Mouse (Mus musculus): ENCODE results near the gene Msh5.
"Not testable (repeated sequence)": the region's sequence is repeated elsewhere in the genome, so short reads cannot be mapped to it uniquely, and the experiment has no call there.

The Msh5 gene

GRCm38 (mm10) chr17:34998526-34999430 is 47.8 kb downstream of the Msh5 start:
- CTCF ChIA-PET = interaction anchor here in 1 of 4 experiments (1.2 to 1.7 kb wide), 2 partner anchors 23 to 345 kb away, joined by 3 read pairs; no protein-coding TSS in a partner anchor

GRCm38 (mm10) chr17:34997142-34997483 is 49.4 kb downstream of the Msh5 start:
- ChIA-PET CTCF (interaction anchor here in 3 of 4 experiments (0.6 to 1.1 kb wide), 6 partner anchors 13 to 684 kb away, joined by 3 to 6 read pairs (median 4); partner anchors contain the start of gene Neu1 (in 1 of the 3)), POLR2A (interaction anchor here in 2 of 4 experiments (0.5 to 7.1 kb wide), 27 partner anchors 11 to 254 kb away, joined by 3 to 51 read pairs (median 4); partner anchors contain the start of genes Csnk2b (in 2 of the 2), Ddx39b (in 2 of the 2), Gpank1 (in 2 of the 2) and Apom (in 1 of the 2))

More at GRCm38 (mm10) chr17:34998526-34999430, 47.8 kb downstream of the Msh5 start:
- POLR2A ChIA-PET = interaction anchor here (0.5 to 7.1 kb wide), 39 partner anchors 9 to 352 kb away, joined by 3 to 51 read pairs (median 4); partner anchors contain the start of genes Ddx39b (in 2 of the 4), Lsm2 (in 2 of the 4), Abhd16a (in 1 of the 4) and Atf6b (in 1 of the 4)

GRCm38 (mm10) chr17:34996411-34997141 is 50.0 kb downstream of the Msh5 start:
- ChIA-PET CTCF (interaction anchor here in 3 of 4 experiments (0.6 to 1.1 kb wide), 7 partner anchors 12 to 684 kb away, joined by 3 to 6 read pairs (median 3); partner anchors contain the start of gene Neu1 (in 1 of the 3)), POLR2A (interaction anchor here in 3 of 4 experiments (0.5 to 7.1 kb wide), 33 partner anchors 10 to 254 kb away, joined by 3 to 51 read pairs (median 4); partner anchors contain the start of genes Csnk2b (in 2 of the 3), Ddx39b (in 2 of the 3), Gpank1 (in 2 of the 3) and Lsm2 (in 2 of the 3))

- POLR2A ChIA-PET = interaction anchor here in 3 of 4 experiments (0.6 to 7.1 kb wide), 20 partner anchors 9 to 245 kb away, joined by 3 to 51 read pairs (median 5); partner anchors contain the start of genes Lsm2 (in 2 of the 3), C2 (in 1 of the 3), D17H6S53E (in 1 of the 3) and Ddx39b (in 1 of the 3)
- CTCF ChIA-PET = interaction anchor here in 1 of 4 experiments (0.7 kb wide), 1 partner anchor 31 kb away, joined by 3 read pairs; no protein-coding TSS in a partner anchor
Observed at GRCm38 (mm10) chr17:34995927-34996326, 50.6 kb downstream of the Msh5 start.

GRCm38 (mm10) chr17:34995192-34995591 is 51.4 kb downstream of the Msh5 start:
- CTCF ChIA-PET = not testable (repeated sequence)

GRCm38 (mm10) chr17:34994751-34995150 is 51.8 kb downstream of the Msh5 start:
- CTCF ChIA-PET = no interaction called here

More at GRCm38 (mm10) chr17:34995192-34995591, 51.4 kb downstream of the Msh5 start:
- POLR2A ChIA-PET = interaction anchor here in 3 of 4 experiments (0.6 to 4.2 kb wide), 14 partner anchors 9 to 246 kb away, joined by 3 to 18 read pairs (median 4); partner anchors contain the start of genes C2 (in 1 of the 3), Ddx39b (in 1 of the 3) and Ehmt2 (in 1 of the 3)

GRCm38 (mm10) chr17:34984218-34984617 is 62.3 kb downstream of the Msh5 start:
- CTCF ChIA-PET = interaction anchor here (0.5 to 1.8 kb wide), 9 partner anchors 13 to 1384 kb away, joined by 3 to 10 read pairs (median 5); no protein-coding TSS in a partner anchor
- POLR2A ChIA-PET = interaction anchor here in 3 of 4 experiments (0.6 to 5.2 kb wide), 19 partner anchors 10 to 93 kb away, joined by 3 to 84 read pairs (median 4); partner anchors contain the start of gene Vars (in 1 of the 3)

More at GRCm38 (mm10) chr17:34994751-34995150, 51.8 kb downstream of the Msh5 start:
- POLR2A ChIA-PET = interaction anchor here in 3 of 4 experiments (0.5 to 4.2 kb wide), 14 partner anchors 8 to 247 kb away, joined by 3 to 18 read pairs (median 6); partner anchors contain the start of gene Ddx39b (in 1 of the 3)

GRCm38 (mm10) chr17:34982328-34982727 is 64.2 kb downstream of the Msh5 start:
- ChIA-PET POLR2A (interaction anchor here in 3 of 4 experiments (0.6 to 5.2 kb wide), 21 partner anchors 9 to 259 kb away, joined by 3 to 87 read pairs (median 8); partner anchors contain the start of genes Vars (in 2 of the 3), Ddx39b (in 1 of the 3), Gm20547 (in 1 of the 3) and Hspa1l (in 1 of the 3)), CTCF (interaction anchor here in 2 of 4 experiments (0.7 to 1.4 kb wide), 2 partner anchors 32 to 39 kb away, joined by 3 read pairs; no protein-coding TSS in a partner anchor)

- ChIA-PET POLR2A (interaction anchor here (0.6 to 5.2 kb wide), 43 partner anchors 9 to 335 kb away, joined by 3 to 87 read pairs (median 3); partner anchors contain the start of genes Hspa1l (in 2 of the 4), Vars (in 2 of the 4), Atf6b (in 1 of the 4) and Ddx39b (in 1 of the 4)), CTCF (interaction anchor here (0.6 to 1.8 kb wide), 12 partner anchors 9 to 69 kb away, joined by 3 to 12 read pairs (median 4); partner anchors contain the start of genes Hspa1a (in 1 of the 4) and Hspa1l (in 1 of the 4))
Observed at GRCm38 (mm10) chr17:34981690-34982180, 64.8 kb downstream of the Msh5 start, which contains the start of gene Lsm2. Gene Lsm2, plus strand, starts transcription at chr17:34981862.

- ChIA-PET CTCF (interaction anchor here in 2 of 4 experiments (0.8 to 1.8 kb wide), 4 partner anchors 28 to 52 kb away, joined by 3 to 12 read pairs (median 6); no protein-coding TSS in a partner anchor), POLR2A (interaction anchor here (0.5 to 5.2 kb wide), 23 partner anchors 8 to 452 kb away, joined by 3 to 87 read pairs (median 6); partner anchors contain the start of genes Csnk2b (in 1 of the 4), Gpank1 (in 1 of the 4), Hspa1a (in 1 of the 4) and Hspa1l (in 1 of the 4))
Observed at GRCm38 (mm10) chr17:34980655-34981054, 65.9 kb downstream of the Msh5 start.

- POLR2A ChIA-PET = interaction anchor here in 3 of 4 experiments (0.6 to 1.3 kb wide), 7 partner anchors 15 to 322 kb away, joined by 3 to 7 read pairs (median 4); partner anchors contain the start of gene Hspa1b (in 1 of the 3)
- CTCF ChIA-PET = interaction anchor here in 2 of 4 experiments (0.7 to 1.1 kb wide), 2 partner anchors 23 to 27 kb away, joined by 3 to 4 read pairs; no protein-coding TSS in a partner anchor
Observed at GRCm38 (mm10) chr17:34979631-34980030, 66.9 kb downstream of the Msh5 start.

Data from embryonic stem cell, embryonic (primary cell).